Mouse (Mus musculus) liver, embryonic 11.5 days (tissue): ENCODE data around the gene Tent4b. TPM values are rescaled to one million over a fixed set of nuclear protein-coding genes. Genes with fewer than 3 reads are reported as not detected.

ENCODE experiments used
- ATAC-seq: fragments of 200-750 bp; cut with Nextera tagmentation; replicated peaks from 2 replicates; pipeline ENCODE4 v1.8.0; 2017; ENCODE audit warnings: moderate number of reproducible peaks, mild to moderate bottlenecking, moderate TSS enrichment, moderate library complexity; ENCODE audit not compliant: low FRiP score
- DNase-seq: peaks from one replicate; pipeline ENCODE4 v3.0.0-alpha.2; 2017; ENCODE audit warnings: low spot score
- H3K27ac ChIP-seq: fragments of 300-500 bp; sonication (generic); 2 replicates; pipeline ENCODE4 v1.5.1; 2014; ENCODE audit warnings: mild to moderate bottlenecking, low read depth, low read length, control low read depth
- H3K27me3 ChIP-seq: fragments of 300-500 bp; sonication (generic); replicated peaks from 2 replicates; pipeline ENCODE4 v1.6.1; 2014; ENCODE audit warnings: low read length, mixed read lengths; ENCODE audit not compliant: control insufficient read depth, insufficient read depth
- H3K36me3 ChIP-seq: fragments of 300-500 bp; sonication (generic); 2 replicates; pipeline ENCODE4 v1.6.1; 2014; ENCODE audit warnings: mild to moderate bottlenecking, low read length, moderate library complexity, mixed read lengths; ENCODE audit not compliant: control insufficient read depth, insufficient read depth
- H3K4me1 ChIP-seq: fragments of 300-500 bp; sonication (generic); replicated peaks from 2 replicates; pipeline ENCODE4 v1.6.1; 2014; ENCODE audit warnings: low read length, mixed read lengths; ENCODE audit not compliant: control insufficient read depth, insufficient read depth
- H3K4me2 ChIP-seq: fragments of 300-500 bp; sonication (generic); 2 replicates; pipeline ENCODE4 v1.6.1; 2014; ENCODE audit warnings: mild to moderate bottlenecking, control low read depth, moderate library complexity
- H3K4me3 ChIP-seq: fragments of 300-500 bp; sonication (generic); 2 replicates; pipeline ENCODE4 v1.5.1; 2014; ENCODE audit warnings: low read depth, low read length, control low read depth
- H3K9ac ChIP-seq: fragments of 300-500 bp; sonication (generic); 2 replicates; pipeline ENCODE4 v1.6.1; 2014; ENCODE audit warnings: low read depth, low read length, control low read depth
- H3K9me3 ChIP-seq: fragments of 300-500 bp; sonication (generic); 2 replicates; pipeline ENCODE4 v1.6.1; 2016; ENCODE audit warnings: low read length, inconsistent platforms, mixed read lengths; ENCODE audit not compliant: control insufficient read depth
- WGBS: fragments of 180-500 bp; shearing (Covaris S2); extraction: QIAGEN DNeasy Blood & Tissue Kit; methylation state at CpG from one replicate; pipeline ENCODE4 v1.1.7; 2014; 5-methylcytosine and 5-hydroxymethylcytosine counted together
- polyA plus RNA-seq: library from polyadenylated mRNA; unstranded; fragments of >200 nt; fragmentation: Nextera tagmentation; extraction: Ambion mirVana; gene quantifications from 2 replicates; pipeline ENCODE4 v1.2.1, GENCODE M21; 2014

The Tent4b gene
- 11.2 and 11.9 TPM in 2 replicates for polyA plus RNA-seq

- Histone ChIP-seq H3K4me3 (peak within 1 kb of the TSS; percentile 95), H3K27me3 (no peaks in the 10 kb centered on the region), H3K9ac (peak within 1 kb of the TSS; percentile 88), H3K27ac (peak within 1 kb of the TSS; percentile 96), H3K4me1 (peaks cover 21% of the 10 kb centered on the region), H3K36me3 (no peaks in the 10 kb centered on the region; the same call in 1 of the 2 replicates), H3K4me2 (peak within 1 kb of the TSS; percentile 94), H3K9me3 (no peaks in the 10 kb centered on the region)
- under 1% methylated on average over 79 of the region's 97 CpGs for WGBS
- ATAC-seq, result peak; percentile 93
- DNase-seq, result peak; percentile 95
Measured at GRCm38 (mm10) chr8:88198945-88199571, at the start of gene Tent4b. TSS of gene Tent4b (plus strand) at chr8:88199213.

- Histone ChIP-seq H3K36me3 (peaks cover 18% of the 10 kb centered on the region), H3K27me3 (no peaks in the 10 kb centered on the region), H3K27ac (no peak overlapping the region), H3K4me1 (no peaks in the 10 kb centered on the region), H3K4me2 (no peak overlapping the region), H3K4me3 (no peak overlapping the region), H3K9me3 (no peaks in the 10 kb centered on the region), H3K9ac (no peak overlapping the region)
- ATAC-seq (no peak), DNase-seq (no peak)
- 95% methylated on average over 6 of the region's 6 CpGs for WGBS
Measured at GRCm38 (mm10) chr8:88150910-88151371, 48.1 kb upstream of the Tent4b start.

GRCm38 (mm10) chr8:88160237-88160995 lies 38.6 kb upstream of the Tent4b start:
- 90% methylated on average over 10 of the region's 10 CpGs for WGBS
- H3K36me3 ChIP-seq, result peaks cover 51% of the 10 kb centered on the region
- H3K27me3 ChIP-seq, result no peaks in the 10 kb centered on the region
- H3K4me1 ChIP-seq, result no peaks in the 10 kb centered on the region
- H3K9ac ChIP-seq, result no peak overlapping the region
- H3K4me3 ChIP-seq, result no peak overlapping the region
- H3K27ac ChIP-seq, result no peak overlapping the region
- no peak overlapping the region for H3K4me2 ChIP-seq
- DNase-seq (no peak), ATAC-seq (no peak)
- H3K9me3 ChIP-seq, result no peaks in the 10 kb centered on the region

GRCm38 (mm10) chr8:88161439-88161838 lies 37.6 kb upstream of the Tent4b start:
- 73% methylated on average over 5 of the region's 5 CpGs for WGBS
- Histone ChIP-seq H3K27ac (no peak overlapping the region), H3K4me2 (no peak overlapping the region), H3K9me3 (no peaks in the 10 kb centered on the region), H3K36me3 (peaks cover 51% of the 10 kb centered on the region), H3K4me1 (no peaks in the 10 kb centered on the region), H3K27me3 (no peaks in the 10 kb centered on the region), H3K4me3 (no peak overlapping the region), H3K9ac (no peak overlapping the region)
- peak; percentile 54 for DNase-seq
- peak; percentile 43; the same call in 1 of the 2 replicates for ATAC-seq

GRCm38 (mm10) chr8:88175264-88175663 lies 23.7 kb upstream of the Tent4b start:
- no peaks in the 10 kb centered on the region for H3K27me3 ChIP-seq
- ATAC-seq, result no peak
- 76% methylated on average over 7 of the region's 7 CpGs for WGBS

GRCm38 (mm10) chr8:88177291-88177690 lies 21.7 kb upstream of the Tent4b start:
- 83% methylated on average over 8 of the region's 8 CpGs for WGBS
- no peak overlapping the region for H3K4me2 ChIP-seq
- H3K27me3 ChIP-seq, result no peaks in the 10 kb centered on the region
- no peak overlapping the region for H3K9ac ChIP-seq
- H3K9me3 ChIP-seq, result 0 out of 2 replicates have a peak, but pooled peaks cover 2% of the 10 kb centered on the region
- H3K4me3 ChIP-seq, result no peak overlapping the region
- no peak overlapping the region for H3K27ac ChIP-seq
- no peaks in the 10 kb centered on the region for H3K36me3 ChIP-seq
- DNase-seq (no peak), ATAC-seq (no peak)
- H3K4me1 ChIP-seq, result 0 out of 2 replicates have a peak, but pooled peaks cover 3% of the 10 kb centered on the region

More at GRCm38 (mm10) chr8:88175264-88175663, 23.7 kb upstream of the Tent4b start:
- Histone ChIP-seq H3K4me3 (no peak overlapping the region), H3K4me1 (0 out of 2 replicates have a peak, but pooled peaks cover 3% of the 10 kb centered on the region), H3K27ac (no peak overlapping the region), H3K9me3 (no peaks in the 10 kb centered on the region), H3K9ac (no peak overlapping the region), H3K36me3 (peaks cover 7% of the 10 kb centered on the region), H3K4me2 (no peak overlapping the region)
- no peak for DNase-seq

GRCm38 (mm10) chr8:88183121-88183520 lies 15.9 kb upstream of the Tent4b start:
- 0 out of 2 replicates have a peak, but pooled peaks cover 2% of the 10 kb centered on the region for H3K9me3 ChIP-seq
- WGBS, result 84% methylated on average over 2 of the region's 2 CpGs
- H3K4me2 ChIP-seq, result no peak overlapping the region
- no peaks in the 10 kb centered on the region for H3K4me1 ChIP-seq
- no peaks in the 10 kb centered on the region for H3K27me3 ChIP-seq
- H3K36me3 ChIP-seq, result no peaks in the 10 kb centered on the region
- no peak overlapping the region for H3K27ac ChIP-seq
- H3K9ac ChIP-seq, result no peak overlapping the region
- no peak overlapping the region for H3K4me3 ChIP-seq
- DNase-seq, result no peak
- no peak for ATAC-seq

GRCm38 (mm10) chr8:88184914-88185313 lies 14.1 kb upstream of the Tent4b start:
- DNase-seq, result no peak
- H3K9me3 ChIP-seq, result 0 out of 2 replicates have a peak, but pooled peaks cover 2% of the 10 kb centered on the region

More at GRCm38 (mm10) chr8:88184914-88185313, 14.1 kb upstream of the Tent4b start:
- Histone ChIP-seq H3K36me3 (no peaks in the 10 kb centered on the region), H3K4me3 (no peak overlapping the region), H3K4me1 (no peaks in the 10 kb centered on the region), H3K27me3 (no peaks in the 10 kb centered on the region), H3K27ac (no peak overlapping the region), H3K4me2 (no peak overlapping the region), H3K9ac (no peak overlapping the region)
- no peak for ATAC-seq
- WGBS, result 74% methylated on average over 1 of the region's 1 CpGs
